Mouse (Mus musculus): ENCODE results near the gene Stub1. TPM values are rescaled to one million over a fixed set of nuclear protein-coding genes. Genes with fewer than 3 reads are reported as not detected.

The Stub1 gene
- polyA plus RNA-seq, 1 experiment = 144 TPM

- H3K4me3 ChIP-seq (ENCODE audit: insufficient read depth, low read depth, low read length) = no peak overlapping the region
- no peaks in the 10 kb centered on the region for H3K27me3 ChIP-seq (replicated peaks; ENCODE audit: control insufficient read depth, insufficient read depth, low read length)
- H3K4me1 ChIP-seq (ENCODE audit: control insufficient read depth, insufficient read depth, low read length) = no peaks in the 10 kb centered on the region
- 93% methylated on average over 9 of the region's 9 CpGs for WGBS
- DNase-seq = no peak
- no peak overlapping the region for H3K27ac ChIP-seq (ENCODE audit: insufficient read depth, low read depth, low read length)
- H3K36me3 ChIP-seq (ENCODE audit: control insufficient read depth, insufficient read depth, low read length) = no peaks in the 10 kb centered on the region
- TF ChIP-seq POLR2A (IDR thresholded peaks at IDR 0.05; ENCODE audit: low read depth, low read length) (no peak), CTCF (conservative IDR thresholded peaks at IDR 0.05; ENCODE audit: insufficient read depth, insufficient read length, low read depth, low read length) (no peak)
Measured at GRCm38 (mm10) chr17:25786781-25787504, 46.3 kb downstream of the Stub1 start.

GRCm38 (mm10) chr17:25786280-25786679 lies 46.9 kb downstream of the Stub1 start, which contains the start of gene Ccdc78:
Ccdc78 (plus strand) TSS chr17:25786580.
- Histone ChIP-seq H3K4me3 (ENCODE audit: insufficient read depth, low read depth, low read length) (peak within 1 kb of the TSS; percentile 67), H3K36me3 (ENCODE audit: control insufficient read depth, insufficient read depth, low read length) (no peaks in the 10 kb centered on the region), H3K27ac (ENCODE audit: insufficient read depth, low read depth, low read length) (no peak within 1 kb of the TSS)

GRCm38 (mm10) chr17:25785281-25785745 lies 47.9 kb downstream of the Stub1 start, which contains the start of gene Haghl:
Haghl (minus strand) TSS chr17:25785673.
- no peaks in the 10 kb centered on the region for H3K27me3 ChIP-seq (replicated peaks; ENCODE audit: control insufficient read depth, insufficient read depth, low read length)
- H3K27ac ChIP-seq (ENCODE audit: insufficient read depth, low read depth, low read length) = peak within 1 kb of the TSS; percentile 46
- peak; percentile 97 for DNase-seq
- under 1% methylated on average over 23 of the region's 23 CpGs for WGBS
- peak; percentile 41 for TF ChIP-seq POLR2A (IDR thresholded peaks at IDR 0.05; ENCODE audit: low read depth, low read length)
- TF ChIP-seq CTCF (conservative IDR thresholded peaks at IDR 0.05; ENCODE audit: insufficient read depth, insufficient read length, low read depth, low read length) = 0 out of 2 replicates have a peak, but pooled peaks have one; percentile 11
- H3K4me3 ChIP-seq (ENCODE audit: insufficient read depth, low read depth, low read length) = peak within 1 kb of the TSS; percentile 67
- H3K36me3 ChIP-seq (ENCODE audit: control insufficient read depth, insufficient read depth, low read length) = no peaks in the 10 kb centered on the region
- no peaks in the 10 kb centered on the region for H3K4me1 ChIP-seq (ENCODE audit: control insufficient read depth, insufficient read depth, low read length)

More at GRCm38 (mm10) chr17:25786280-25786679, 46.9 kb downstream of the Stub1 start, which contains the start of gene Ccdc78:
- 73% methylated on average over 3 of the region's 3 CpGs for WGBS
- H3K27me3 ChIP-seq (replicated peaks; ENCODE audit: control insufficient read depth, insufficient read depth, low read length) = no peaks in the 10 kb centered on the region
- no peak for TF ChIP-seq POLR2A (IDR thresholded peaks at IDR 0.05; ENCODE audit: low read depth, low read length)
- no peak for TF ChIP-seq CTCF (conservative IDR thresholded peaks at IDR 0.05; ENCODE audit: insufficient read depth, insufficient read length, low read depth, low read length)
- no peaks in the 10 kb centered on the region for H3K4me1 ChIP-seq (ENCODE audit: control insufficient read depth, insufficient read depth, low read length)
- DNase-seq = no peak

GRCm38 (mm10) chr17:25783861-25784574 lies 49.2 kb downstream of the Stub1 start:
- Histone ChIP-seq H3K36me3 (ENCODE audit: control insufficient read depth, insufficient read depth, low read length) (no peaks in the 10 kb centered on the region), H3K27me3 (replicated peaks; ENCODE audit: control insufficient read depth, insufficient read depth, low read length) (no peaks in the 10 kb centered on the region), H3K4me1 (ENCODE audit: control insufficient read depth, insufficient read depth, low read length) (no peaks in the 10 kb centered on the region), H3K4me3 (ENCODE audit: insufficient read depth, low read depth, low read length) (no peak overlapping the region), H3K27ac (ENCODE audit: insufficient read depth, low read depth, low read length) (no peak overlapping the region)
- DNase-seq = no peak
- WGBS = 70% methylated on average over 15 of the region's 15 CpGs
- TF ChIP-seq POLR2A (IDR thresholded peaks at IDR 0.05; ENCODE audit: low read depth, low read length) (no peak), CTCF (conservative IDR thresholded peaks at IDR 0.05; ENCODE audit: insufficient read depth, insufficient read length, low read depth, low read length) (no peak)

GRCm38 (mm10) chr17:25783086-25783485 lies 50.1 kb downstream of the Stub1 start:
- no peak for TF ChIP-seq CTCF (conservative IDR thresholded peaks at IDR 0.05; ENCODE audit: insufficient read depth, insufficient read length, low read depth, low read length)
- no peak for TF ChIP-seq POLR2A (IDR thresholded peaks at IDR 0.05; ENCODE audit: low read depth, low read length)
- H3K4me3 ChIP-seq (ENCODE audit: insufficient read depth, low read depth, low read length) = no peak overlapping the region

GRCm38 (mm10) chr17:25781339-25781738 lies 51.9 kb downstream of the Stub1 start:
- H3K36me3 ChIP-seq (ENCODE audit: control insufficient read depth, insufficient read depth, low read length) = no peaks in the 10 kb centered on the region
- H3K4me1 ChIP-seq (ENCODE audit: control insufficient read depth, insufficient read depth, low read length) = no peaks in the 10 kb centered on the region
- 70% methylated on average over 6 of the region's 6 CpGs for WGBS
- TF ChIP-seq POLR2A (IDR thresholded peaks at IDR 0.05; ENCODE audit: low read depth, low read length) (no peak), CTCF (conservative IDR thresholded peaks at IDR 0.05; ENCODE audit: insufficient read depth, insufficient read length, low read depth, low read length) (no peak)
- no peak overlapping the region for H3K4me3 ChIP-seq (ENCODE audit: insufficient read depth, low read depth, low read length)
- no peak overlapping the region for H3K27ac ChIP-seq (ENCODE audit: insufficient read depth, low read depth, low read length)
- no peaks in the 10 kb centered on the region for H3K27me3 ChIP-seq (replicated peaks; ENCODE audit: control insufficient read depth, insufficient read depth, low read length)
- DNase-seq = no peak

More at GRCm38 (mm10) chr17:25783086-25783485, 50.1 kb downstream of the Stub1 start:
- 55% methylated on average over 7 of the region's 7 CpGs for WGBS
- Histone ChIP-seq H3K27me3 (replicated peaks; ENCODE audit: control insufficient read depth, insufficient read depth, low read length) (no peaks in the 10 kb centered on the region), H3K36me3 (ENCODE audit: control insufficient read depth, insufficient read depth, low read length) (no peaks in the 10 kb centered on the region), H3K27ac (ENCODE audit: insufficient read depth, low read depth, low read length) (no peak overlapping the region), H3K4me1 (ENCODE audit: control insufficient read depth, insufficient read depth, low read length) (no peaks in the 10 kb centered on the region)
- peak; percentile 55 for DNase-seq

Other genes starting within 250 kb of the Stub1 start
- gene Gng13, start 116.2 kb downstream of the Stub1 start, polyA plus RNA-seq (2012; rRNA removed) = not detected in 2 replicates
- 0.75 and 1.5 TPM in 2 replicates for gene Chtf18, start 106.0 kb downstream of the Stub1 start, polyA plus RNA-seq (2012; rRNA removed)
- gene Rpusd1, start 105.7 kb downstream of the Stub1 start, polyA plus RNA-seq (2012; rRNA removed) = 20.7 and 26.4 TPM in 2 replicates
- gene Mslnl, start 97.4 kb downstream of the Stub1 start, polyA plus RNA-seq (2012; rRNA removed) = 0.10 TPM in 1 of 2 replicates, not detected in the other
- 3.3 and 3.9 TPM in 2 replicates for gene Msln, start 79.0 kb downstream of the Stub1 start, polyA plus RNA-seq (2012; rRNA removed)
- gene Narfl, start 59.6 kb downstream of the Stub1 start, polyA plus RNA-seq (2012; rRNA removed) = 47.5 and 50.5 TPM in 2 replicates
- gene Haghl, start 47.7 kb downstream of the Stub1 start, polyA plus RNA-seq (2012; rRNA removed) = 58.9 and 62.8 TPM in 2 replicates
- 0.06 and 0.12 TPM in 2 replicates for gene Ccdc78, start 46.8 kb downstream of the Stub1 start, polyA plus RNA-seq (2012; rRNA removed)
- gene Fam173a, start 40.5 kb downstream of the Stub1 start, polyA plus RNA-seq (2012; rRNA removed) = 152 and 158 TPM in 2 replicates
- 0.64 TPM in 1 of 2 replicates, not detected in the other for gene AC134908.4, start 37.7 kb downstream of the Stub1 start, polyA plus RNA-seq (2012; rRNA removed)
- 50.1 and 61.3 TPM in 2 replicates for gene Metrn, start 36.3 kb downstream of the Stub1 start, polyA plus RNA-seq (2012; rRNA removed)
- gene Fbxl16, start 24.3 kb downstream of the Stub1 start, polyA plus RNA-seq (2012; rRNA removed) = 3.6 TPM in 2 replicates
- gene Wdr24, start 9.8 kb downstream of the Stub1 start, polyA plus RNA-seq (2012; rRNA removed) = 34.9 and 42.1 TPM in 2 replicates
- gene Jmjd8, start 4.5 kb downstream of the Stub1 start, polyA plus RNA-seq (2012; rRNA removed) = 132 and 139 TPM in 2 replicates
- gene Rhbdl1, start 3.9 kb upstream of the Stub1 start, polyA plus RNA-seq (2012; rRNA removed) = 9.2 and 13.9 TPM in 2 replicates
- 26.3 and 50.3 TPM in 2 replicates for gene Gm20683, start 8.4 kb upstream of the Stub1 start, polyA plus RNA-seq (2012; rRNA removed)
- gene Rhot2, start 11.4 kb upstream of the Stub1 start, polyA plus RNA-seq (2012; rRNA removed) = 133 and 147 TPM in 2 replicates
- 23.8 and 25.5 TPM in 2 replicates for gene Wdr90, start 28.1 kb upstream of the Stub1 start, polyA plus RNA-seq (2012; rRNA removed)
- gene Mcrip2, start 35.4 kb upstream of the Stub1 start, polyA plus RNA-seq (2012; rRNA removed) = 258 and 286 TPM in 2 replicates
- gene Mettl26, start 41.7 kb upstream of the Stub1 start, polyA plus RNA-seq (2012; rRNA removed) = 509 and 656 TPM in 2 replicates
- gene Wfikkn1, start 47.5 kb upstream of the Stub1 start, polyA plus RNA-seq (2012; rRNA removed) = 0.31 and 0.42 TPM in 2 replicates
- 31.3 and 34.8 TPM in 2 replicates for gene Rab40c, start 86.3 kb upstream of the Stub1 start, polyA plus RNA-seq (2012; rRNA removed)
- 236 and 270 TPM in 2 replicates for gene Pigq, start 111.5 kb upstream of the Stub1 start, polyA plus RNA-seq (2012; rRNA removed)
- 16.0 and 21.0 TPM in 2 replicates for gene Nhlrc4, start 111.6 kb upstream of the Stub1 start, polyA plus RNA-seq (2012; rRNA removed)
- gene A930017K11Rik, start 119.2 kb upstream of the Stub1 start, polyA plus RNA-seq (2012; rRNA removed) = 7.2 and 8.3 TPM in 2 replicates
- 24.0 and 31.6 TPM in 2 replicates for gene Capn15, start 152.4 kb upstream of the Stub1 start, polyA plus RNA-seq (2012; rRNA removed)
- 454 and 517 TPM in 2 replicates for gene Rab11fip3, start 236.2 kb upstream of the Stub1 start, polyA plus RNA-seq (2012; rRNA removed)

Data from kidney, adult 2 months (tissue).